Mouse (Mus musculus): ENCODE results near the gene Rfx5.

The Rfx5 gene

DNA sequence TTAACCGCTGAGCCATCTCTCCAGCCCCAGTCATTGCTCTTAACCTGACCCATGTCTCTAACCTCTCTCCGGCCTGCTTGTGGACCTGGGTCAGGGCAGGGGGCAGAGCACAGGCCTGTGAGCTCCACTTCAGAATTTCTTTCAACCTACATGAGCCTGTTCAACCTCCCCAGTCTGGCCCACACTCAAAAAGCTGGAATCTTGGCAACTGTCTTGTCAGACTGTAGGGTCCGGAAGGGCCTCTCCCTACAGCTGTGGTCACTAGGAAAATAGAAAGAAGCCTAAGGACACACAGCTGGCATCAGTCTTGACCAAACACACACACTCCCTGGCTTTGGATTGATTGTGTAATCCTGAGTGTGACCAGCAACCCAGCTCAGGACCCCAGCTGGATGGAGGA is 18.5 kb upstream of the Rfx5 start:
- in situ Hi-C loops (cut with MboI, MseI): loop anchor here (5.0 kb wide), 1 partner anchor 33 kb away; no protein-coding TSS in a partner anchor

DNA sequence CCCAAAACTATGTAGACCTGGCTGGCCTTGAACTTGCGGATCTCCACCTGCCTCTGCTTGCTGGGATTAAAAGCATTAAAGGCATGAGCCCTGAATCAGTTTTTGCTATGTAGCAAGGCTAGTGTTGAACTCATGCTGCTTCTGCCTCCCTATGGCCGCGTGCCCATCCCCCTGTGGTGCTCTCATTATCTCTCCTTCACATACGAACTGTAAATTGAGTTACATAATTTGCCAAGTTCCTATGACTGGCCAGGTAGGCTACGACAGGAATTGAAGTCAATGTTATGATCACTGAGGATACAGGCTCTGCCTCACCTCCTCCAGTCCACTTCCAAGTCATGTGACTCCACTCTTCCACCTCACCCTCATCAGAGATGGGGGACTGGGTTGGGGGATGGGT is 17.7 kb upstream of the Rfx5 start:
- in situ Hi-C loops (cut with MboI, MseI): loop anchor here (5.0 kb wide), 1 partner anchor 34 kb away; no protein-coding TSS in a partner anchor

DNA sequence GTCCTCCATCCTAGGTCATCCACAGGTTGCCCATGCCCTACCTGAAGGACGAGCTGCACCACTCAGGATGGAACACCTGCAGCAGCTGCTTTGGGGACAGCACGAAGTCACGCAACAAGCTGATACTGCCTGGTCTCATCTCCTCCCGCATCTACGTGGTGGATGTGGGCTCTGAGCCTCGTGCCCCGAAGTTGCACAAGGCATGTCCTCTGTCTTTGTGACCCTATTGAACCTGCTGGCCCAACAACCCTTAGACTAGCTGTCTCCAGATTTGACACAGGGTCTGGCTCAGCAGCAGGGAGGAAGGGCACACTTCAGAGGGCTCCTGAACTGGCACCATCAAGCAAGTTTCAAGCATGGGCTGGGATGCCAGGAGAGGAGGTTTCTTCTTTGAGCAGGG is 16.7 kb upstream of the Rfx5 start:
- in situ Hi-C loops (cut with MboI, MseI): loop anchor here (5.0 kb wide), 1 partner anchor 35 kb away; no protein-coding TSS in a partner anchor

DNA sequence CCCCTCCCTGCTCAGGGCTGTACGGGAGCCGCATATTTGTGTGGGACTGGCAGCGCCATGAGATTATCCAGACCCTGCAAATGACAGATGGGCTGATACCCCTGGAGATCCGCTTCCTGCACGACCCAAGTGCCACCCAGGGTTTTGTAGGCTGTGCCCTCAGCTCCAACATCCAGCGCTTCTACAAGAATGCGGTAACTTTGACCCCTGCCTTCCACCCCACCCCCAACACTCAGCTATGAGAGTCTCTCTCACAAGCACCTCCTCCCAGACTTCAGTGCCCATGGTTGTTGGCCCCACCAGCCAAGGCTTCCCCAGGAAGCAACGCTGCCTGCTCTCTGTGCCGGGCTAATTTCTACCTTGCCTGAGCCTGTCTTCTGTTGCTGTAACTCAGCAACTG is 13.8 kb upstream of the Rfx5 start:
- in situ Hi-C loops (cut with MboI, MseI): loop anchor here (5.0 kb wide), 1 partner anchor 238 kb away; no protein-coding TSS in a partner anchor

DNA sequence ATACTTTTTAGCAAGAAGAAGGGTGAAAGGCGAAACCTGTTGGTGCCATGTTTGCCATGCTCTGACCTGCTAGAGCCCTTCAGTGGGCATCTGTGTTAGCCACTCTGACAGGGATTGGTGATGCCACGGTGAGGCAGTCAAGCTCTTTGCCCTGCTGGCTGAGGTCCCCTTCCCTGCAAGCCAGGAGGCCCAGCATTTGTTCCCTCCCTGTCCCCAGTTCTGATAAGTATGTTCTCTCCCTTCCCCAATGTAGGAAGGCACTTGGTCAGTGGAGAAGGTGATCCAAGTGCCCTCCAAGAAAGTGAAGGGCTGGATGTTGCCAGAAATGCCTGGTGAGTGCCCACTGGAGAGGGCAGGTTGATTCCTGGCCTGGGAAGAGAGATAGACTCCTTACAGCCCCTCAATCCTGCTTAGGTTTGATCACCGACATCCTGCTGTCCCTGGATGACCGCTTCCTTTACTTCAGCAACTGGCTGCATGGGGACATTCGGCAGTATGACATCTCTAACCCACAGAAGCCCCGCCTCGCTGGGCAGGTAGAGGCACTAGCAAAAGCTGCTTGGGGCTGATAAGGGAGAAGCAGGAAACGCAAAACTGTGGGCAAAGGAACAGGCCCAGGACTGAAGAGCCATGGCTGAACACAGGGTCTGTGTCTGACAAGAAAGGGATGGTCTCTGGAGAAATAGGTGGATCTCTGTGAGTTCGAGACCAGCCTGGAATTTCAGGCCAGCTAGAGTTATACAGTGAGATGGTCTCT is 11.5 kb upstream of the Rfx5 start:
- in situ Hi-C loops (cut with MboI, MseI): loop anchor here (5.0 kb wide), 1 partner anchor 240 kb away; no protein-coding TSS in a partner anchor

DNA sequence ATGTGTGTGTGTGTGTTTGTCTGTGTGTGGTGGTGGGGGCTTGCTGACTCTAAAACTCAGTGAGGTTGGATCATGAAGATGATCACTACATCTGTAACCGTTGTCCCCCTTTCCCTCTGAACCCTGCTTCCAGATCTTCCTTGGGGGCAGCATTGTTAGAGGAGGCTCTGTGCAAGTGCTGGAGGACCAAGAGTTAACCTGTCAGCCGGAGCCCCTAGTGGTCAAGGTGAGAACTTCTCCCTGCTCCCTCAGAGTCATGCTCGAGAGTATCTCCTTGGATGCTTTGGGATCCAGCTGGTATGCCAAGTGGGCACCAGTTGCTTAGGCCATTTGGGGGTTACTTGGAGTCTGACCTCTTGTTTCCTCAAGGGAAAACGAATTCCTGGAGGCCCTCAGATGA is 10.2 kb upstream of the Rfx5 start:
- in situ Hi-C loops (cut with MboI, MseI): loop anchor here (5.0 kb wide), 1 partner anchor 241 kb away; no protein-coding TSS in a partner anchor

DNA sequence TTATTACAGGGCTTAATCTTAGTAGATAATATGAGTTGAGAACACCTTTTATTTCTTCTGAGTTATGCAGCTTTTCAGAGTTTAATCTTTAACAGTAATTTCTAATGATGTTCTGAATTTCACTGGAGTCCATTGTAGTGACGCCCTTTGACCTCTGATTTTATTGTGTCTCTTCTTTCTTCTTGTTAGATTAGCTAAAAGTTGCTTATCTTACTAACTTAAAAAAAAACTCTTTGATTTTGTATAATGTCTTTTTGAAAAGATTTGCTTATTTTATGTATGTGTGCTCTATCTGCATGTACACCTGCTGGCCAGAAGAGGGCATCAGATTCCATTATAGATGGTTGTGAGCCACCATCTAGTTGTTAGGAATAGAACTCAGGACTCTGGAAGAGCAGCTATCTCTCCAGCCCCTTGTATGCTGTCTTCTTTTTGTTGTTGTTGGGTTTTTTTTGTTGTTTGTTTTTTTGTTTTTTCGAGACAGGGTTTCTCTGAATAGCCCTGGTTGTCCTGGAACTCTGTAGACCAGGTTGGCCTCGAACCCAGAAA is 5.7 kb upstream of the Rfx5 start:
- in situ Hi-C loops (cut with MboI, MseI): no loop called here

DNA sequence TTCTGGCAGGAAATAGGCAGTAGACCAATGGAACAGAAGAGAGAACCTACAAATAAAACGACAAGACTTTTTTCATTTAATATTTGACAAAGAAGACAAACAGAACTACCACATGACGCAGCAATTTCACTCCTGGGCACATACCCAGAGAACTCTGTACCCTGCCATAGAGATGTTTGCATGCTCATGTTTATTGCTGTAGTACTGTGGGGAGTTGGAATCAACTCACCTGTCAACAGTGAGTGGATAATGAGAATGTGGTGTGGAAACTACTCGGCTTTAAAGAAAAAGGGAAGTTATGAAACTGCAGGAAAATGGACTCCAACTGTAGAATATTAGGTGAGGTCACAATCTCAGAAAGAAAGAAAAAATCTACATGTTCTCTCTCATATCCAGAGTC is 4.2 kb upstream of the Rfx5 start:
- in situ Hi-C loops (cut with MboI, MseI): no loop called here

DNA sequence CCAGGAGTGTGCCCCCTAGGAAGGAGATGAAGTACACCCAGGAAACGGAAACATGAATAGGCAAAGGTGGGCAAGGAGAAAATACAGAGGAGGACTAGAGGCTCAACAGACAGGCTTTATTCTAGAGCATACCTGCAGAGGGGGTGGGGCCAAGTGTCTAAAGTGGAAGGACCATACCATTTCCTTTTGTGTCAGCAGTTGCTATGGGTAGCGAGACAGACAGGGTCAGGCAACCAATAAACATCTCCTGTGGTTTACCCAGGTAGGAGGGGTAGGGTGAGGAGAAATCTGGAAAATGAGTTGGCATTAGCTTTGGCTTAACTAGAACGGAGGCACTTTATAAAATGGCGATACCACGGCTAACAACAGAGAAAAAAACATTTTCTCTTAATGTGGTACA is 1.1 kb upstream of the Rfx5 start:
- in situ Hi-C loops (cut with MboI, MseI): no loop called here

DNA sequence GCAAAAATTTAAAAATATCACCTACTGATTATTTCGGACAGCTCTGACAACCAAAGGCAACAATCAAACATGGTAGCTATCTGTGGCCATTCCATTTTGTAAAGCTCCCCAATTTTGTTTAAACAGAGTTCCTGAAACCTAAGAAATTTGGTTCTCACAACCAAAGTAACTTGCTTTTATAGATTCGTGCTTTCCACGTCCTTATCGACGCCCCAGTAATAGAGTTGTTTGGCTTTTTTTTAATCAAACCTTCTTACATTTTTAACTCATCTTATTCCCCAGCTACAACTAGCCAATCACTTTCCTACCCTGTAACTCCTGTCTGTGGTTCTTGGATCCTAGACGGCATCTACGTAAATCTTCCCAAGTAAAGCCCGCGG is 501 bp upstream of the Rfx5 start:
- in situ Hi-C loops (cut with MboI, MseI): no loop called here

DNA sequence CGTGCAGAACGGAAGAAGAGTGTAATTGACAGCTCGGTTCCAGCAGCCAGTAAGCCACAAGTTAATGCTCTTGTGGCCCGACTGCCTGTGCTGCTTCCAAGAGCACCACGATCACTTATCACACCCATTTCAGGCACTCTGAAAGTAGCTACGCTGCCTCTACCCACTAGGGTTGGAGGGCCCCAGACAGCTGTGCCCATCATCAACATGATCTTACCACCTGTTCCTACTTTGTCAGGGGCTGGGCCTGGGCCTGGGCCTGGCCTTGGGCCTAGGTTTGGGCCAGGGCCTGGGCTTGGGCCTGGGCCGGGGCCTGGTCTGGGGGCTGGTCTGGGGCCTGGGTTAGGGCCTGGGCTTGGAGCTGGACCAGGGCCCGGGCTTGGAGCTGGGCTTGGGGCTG is 4.4 kb downstream of the Rfx5 start:
- in situ Hi-C loops (cut with MboI, MseI): loop anchor here (5.0 kb wide), 1 partner anchor 39 kb away; no protein-coding TSS in a partner anchor

DNA sequence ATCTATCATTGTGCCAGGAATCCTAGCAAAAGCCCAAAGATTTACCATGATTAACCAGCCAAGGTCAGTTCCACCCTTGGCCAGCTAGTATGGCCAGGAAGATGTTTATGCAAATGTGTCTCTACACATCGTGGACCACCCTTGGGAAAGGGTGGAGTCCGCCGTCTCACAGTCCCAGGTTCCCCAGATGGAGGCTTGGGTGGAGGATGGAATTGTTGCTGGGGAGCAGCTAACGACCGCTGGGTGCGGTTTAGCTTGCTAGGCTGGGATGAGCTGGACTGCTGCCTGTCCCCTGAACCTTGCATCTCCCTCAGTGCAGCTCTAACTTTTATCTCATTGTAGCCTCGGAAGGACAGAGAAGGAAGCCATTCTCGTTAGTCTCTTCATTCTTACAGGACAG is 6.0 kb downstream of the Rfx5 start:
- in situ Hi-C loops (cut with MboI, MseI): loop anchor here (5.0 kb wide), 1 partner anchor 37 kb away; no protein-coding TSS in a partner anchor

DNA sequence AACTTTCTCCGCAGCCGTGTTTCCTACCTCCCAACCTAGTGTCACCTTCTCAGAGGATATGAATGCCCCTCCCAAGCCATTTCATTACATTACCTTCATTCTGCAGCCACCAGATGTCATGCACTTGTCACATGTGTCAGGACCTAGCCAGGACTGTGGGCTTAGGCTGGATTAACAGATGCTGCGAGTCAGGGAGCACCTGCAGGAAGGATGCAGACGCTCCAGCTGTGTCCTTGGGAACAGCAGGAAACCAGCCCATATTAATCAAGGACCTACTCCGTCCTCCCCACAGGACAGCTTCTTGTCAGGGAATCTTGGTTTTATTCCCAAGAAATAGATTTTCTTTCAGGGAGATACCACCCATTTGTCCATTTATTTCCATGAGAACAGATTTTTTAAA is 6.4 kb downstream of the Rfx5 start:
- in situ Hi-C loops (cut with MboI, MseI): no loop called here

DNA sequence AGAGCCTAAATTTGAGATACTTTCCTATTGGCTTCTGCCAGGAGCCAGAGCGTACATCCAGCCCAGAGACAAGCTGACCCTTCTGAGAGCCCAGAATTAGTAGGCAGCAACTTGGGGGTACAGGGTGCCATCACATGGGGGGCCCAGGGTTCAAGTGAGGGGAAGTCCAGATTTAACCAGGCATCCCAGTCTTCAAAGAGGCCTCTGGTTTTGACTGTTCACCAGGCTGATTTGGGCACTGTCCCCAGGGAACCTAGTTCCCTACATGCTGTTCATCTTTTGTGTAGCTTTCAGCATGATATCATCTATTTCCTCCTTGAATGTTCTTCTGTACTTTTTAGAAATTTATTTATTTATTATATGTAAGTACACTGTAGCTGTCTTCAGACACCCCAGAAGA is 11.1 kb downstream of the Rfx5 start:
- in situ Hi-C loops (cut with MboI, MseI): no loop called here

DNA sequence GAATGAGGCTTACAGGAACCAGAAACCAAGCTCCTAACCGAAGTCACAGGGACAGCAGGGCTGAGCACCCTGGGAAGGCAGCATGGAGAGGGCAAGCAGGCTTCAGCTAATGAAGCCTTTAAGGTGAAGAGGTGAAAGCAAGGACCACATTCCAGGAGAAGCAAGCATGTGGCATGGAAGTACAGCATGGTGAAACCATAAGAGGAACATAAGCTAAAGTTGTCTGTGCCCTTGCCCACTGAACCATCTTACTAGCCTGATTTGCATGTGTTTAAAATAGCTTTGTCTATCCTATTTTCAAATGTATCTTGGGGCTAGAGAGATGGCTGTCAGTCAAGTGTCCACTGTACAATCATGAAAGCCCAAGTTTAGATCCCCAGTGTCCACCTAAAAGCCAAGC is 12.0 kb downstream of the Rfx5 start:
- in situ Hi-C loops (cut with MboI, MseI): no loop called here

DNA sequence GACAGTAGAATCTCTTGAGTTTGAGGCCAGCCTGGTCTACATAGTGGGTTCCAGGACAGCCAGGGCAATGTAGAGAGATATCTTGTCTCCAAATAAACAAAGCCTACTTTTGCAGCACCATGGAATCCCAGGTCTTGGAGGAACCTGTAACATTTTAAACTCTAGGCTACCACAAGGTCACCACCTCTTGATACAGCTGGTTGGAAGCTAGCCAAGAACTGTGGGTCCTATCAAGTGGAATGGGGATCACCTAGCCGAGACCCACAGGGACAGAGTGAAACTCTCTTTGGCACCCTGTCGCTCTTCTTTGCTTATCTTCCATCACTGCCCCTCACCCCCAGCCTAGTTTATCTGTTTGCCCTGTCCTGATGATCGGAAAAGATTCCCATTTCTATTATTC is 18.7 kb downstream of the Rfx5 start:
- in situ Hi-C loops (cut with MboI, MseI): no loop called here

DNA sequence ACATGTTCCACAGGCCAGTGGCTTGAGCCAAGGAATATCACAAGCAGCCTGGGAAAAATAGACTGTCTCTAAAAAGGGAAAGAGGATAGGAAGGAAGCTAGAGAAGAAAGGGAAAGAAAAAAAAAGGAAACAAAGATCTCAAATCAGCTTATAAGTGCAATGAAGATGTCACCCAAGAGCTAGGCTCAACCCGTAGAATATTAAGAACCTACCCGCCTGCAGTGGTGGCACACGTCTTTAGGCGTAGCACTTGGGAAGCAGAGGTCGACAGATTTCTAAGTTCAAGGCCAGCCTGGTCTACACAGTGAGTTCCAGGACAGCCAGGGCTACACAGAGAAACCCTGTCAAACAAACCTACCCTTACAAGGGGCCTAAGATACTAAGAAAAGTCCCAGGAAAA is 19.7 kb downstream of the Rfx5 start:
- in situ Hi-C loops (cut with MboI, MseI): no loop called here

DNA sequence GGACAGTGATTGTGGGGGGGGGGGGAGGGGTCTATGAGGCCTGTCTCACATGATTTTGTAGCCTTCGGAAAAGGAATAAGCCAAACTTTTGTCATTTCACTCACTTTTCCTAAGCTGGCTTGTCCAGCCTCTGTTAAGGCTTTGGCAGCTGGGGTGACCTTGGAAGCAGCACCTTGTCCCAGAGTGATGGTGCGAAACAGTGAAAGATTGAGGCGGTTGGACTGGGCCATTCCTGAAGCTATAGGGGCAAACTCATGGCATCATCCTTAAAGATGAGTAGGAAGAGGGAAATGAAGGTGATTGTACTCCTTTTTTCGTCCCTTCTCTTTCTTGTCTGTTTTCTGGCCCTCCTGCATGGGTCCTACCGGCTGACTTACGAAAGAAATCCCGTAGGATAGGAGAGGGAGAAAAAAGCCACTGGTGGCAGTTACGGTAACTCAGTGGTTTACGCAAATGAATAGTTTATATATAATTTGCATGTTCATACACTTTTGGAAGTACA is 20.2 kb downstream of the Rfx5 start:
- in situ Hi-C loops (cut with MboI, MseI): no loop called here

DNA sequence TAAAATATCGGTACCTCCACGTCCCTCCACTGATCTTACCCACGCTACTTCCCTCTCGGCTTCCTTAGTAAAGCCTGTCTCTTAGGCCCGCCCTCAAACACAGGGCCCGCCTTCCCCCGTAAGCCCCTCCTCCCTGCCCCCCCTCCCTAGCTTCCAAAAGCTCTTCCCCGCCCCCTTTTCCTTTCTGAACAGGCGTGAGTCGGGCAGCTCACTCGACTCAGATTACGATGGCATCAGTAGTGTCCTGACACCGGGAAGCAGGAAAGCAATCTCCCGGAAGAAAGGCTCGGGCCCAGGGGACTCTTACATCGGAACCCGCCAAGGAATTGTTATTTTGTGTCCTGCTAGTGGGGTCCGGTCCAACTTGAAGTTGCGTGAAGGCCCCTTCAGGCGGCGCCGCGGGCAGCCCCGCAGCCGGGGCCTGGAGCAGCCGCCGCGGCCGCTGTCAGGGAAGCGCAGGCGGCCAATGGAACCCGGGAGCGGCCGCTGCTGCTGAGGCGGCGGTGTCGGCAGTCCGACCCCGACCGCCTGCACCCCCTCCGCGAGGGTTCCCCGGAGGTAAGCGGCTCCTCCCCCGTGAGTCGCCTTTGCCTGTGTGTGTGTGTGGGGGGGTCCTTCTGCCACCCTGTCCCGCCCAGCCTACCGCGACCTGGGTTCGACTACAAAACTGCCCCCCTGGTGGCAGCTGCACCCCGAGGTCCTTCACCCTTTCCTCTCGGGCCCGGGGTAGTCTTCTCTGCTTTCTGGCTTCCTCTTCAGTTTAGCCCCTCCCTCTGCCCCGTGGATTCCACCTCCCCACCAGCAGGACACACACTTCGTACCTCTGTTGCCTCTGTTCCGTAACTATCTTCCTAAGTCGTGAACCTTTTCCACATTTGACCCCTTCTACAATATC is 20.9 kb downstream of the Rfx5 start, which contains the start of gene Pi4kb:
Gene Pi4kb, plus strand, starts transcription at position 204 of the 895 bp plus-strand sequence.
- in situ Hi-C loops (cut with MboI, MseI): no loop called here

DNA sequence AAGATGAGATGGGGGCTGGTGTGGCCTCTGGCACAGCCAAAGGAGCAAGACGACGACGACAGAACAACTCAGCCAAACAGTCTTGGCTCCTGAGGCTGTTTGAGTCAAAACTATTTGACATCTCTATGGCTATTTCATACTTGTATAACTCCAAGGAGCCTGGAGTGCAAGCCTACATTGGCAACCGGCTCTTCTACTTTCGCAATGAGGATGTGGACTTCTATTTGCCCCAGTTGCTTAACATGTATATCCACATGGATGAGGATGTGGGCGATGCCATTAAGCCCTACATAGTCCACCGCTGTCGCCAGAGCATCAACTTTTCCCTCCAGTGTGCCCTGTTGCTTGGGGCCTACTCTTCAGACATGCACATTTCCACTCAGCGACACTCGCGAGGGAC is 30.4 kb downstream of the Rfx5 start:
- in situ Hi-C loops (cut with MboI, MseI): no loop called here

DNA sequence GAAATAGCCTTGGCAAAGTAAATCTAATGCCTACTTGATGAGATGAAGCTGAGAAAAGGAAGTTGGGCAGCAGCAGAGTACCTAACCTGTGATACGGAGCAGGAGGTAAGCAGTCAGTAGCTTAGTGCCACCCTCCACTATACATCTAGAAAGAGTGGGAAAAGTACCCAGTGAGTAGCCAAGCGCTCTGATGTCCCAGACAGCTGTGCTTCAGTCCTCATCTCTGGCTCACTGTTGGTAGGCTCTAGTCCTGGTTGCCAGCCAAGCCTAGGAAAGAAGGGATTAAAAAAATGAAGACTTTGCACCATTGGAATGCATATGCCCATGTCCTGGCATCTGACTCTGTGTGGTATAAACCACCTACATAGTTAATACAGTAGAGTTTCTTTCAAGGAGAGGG is 31.6 kb downstream of the Rfx5 start:
- in situ Hi-C loops (cut with MboI, MseI): no loop called here

DNA sequence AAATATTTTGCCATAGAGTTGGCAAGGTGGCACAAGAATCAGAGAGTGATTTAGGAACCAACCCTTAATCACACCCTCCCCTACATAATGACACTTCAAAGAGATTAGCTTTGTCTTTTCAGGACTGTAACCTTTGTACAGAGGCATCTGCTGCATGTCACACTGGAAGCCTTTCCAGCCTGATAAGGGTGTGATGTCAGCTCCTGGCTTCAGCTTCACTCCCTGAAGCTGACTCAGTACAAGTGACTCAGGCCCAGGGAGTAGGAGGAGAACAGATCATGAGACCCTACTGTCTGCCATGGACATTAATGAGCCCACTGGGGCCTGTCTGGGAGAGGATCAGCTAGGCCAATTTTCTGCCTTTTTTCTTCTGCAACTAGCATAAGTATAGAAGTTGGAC is 33.7 kb downstream of the Rfx5 start:
- in situ Hi-C loops (cut with MboI, MseI): no loop called here
